Mouse (Mus musculus): ENCODE measurements at regions not wholly inside any gene's neighbourhood (a gene's known extent, or its start where the extent isn't known, plus 50 kb on each side); places are given as distances from the start of the nearest gene placed in this dataset.

GRCm38 (mm10) chr12:109539046-109539445, 61.1 kb downstream of the Rtl1 start:
- ATAC-seq (replicated peaks; ENCODE audit: poor library complexity, severe bottlenecking) = no peak

- no peak for ATAC-seq (replicated peaks; ENCODE audit: poor library complexity, severe bottlenecking)
These were observed 61.5 kb downstream of the Rtl1 start for GRCm38 (mm10) chr12:109538641-109539040.

DNA sequence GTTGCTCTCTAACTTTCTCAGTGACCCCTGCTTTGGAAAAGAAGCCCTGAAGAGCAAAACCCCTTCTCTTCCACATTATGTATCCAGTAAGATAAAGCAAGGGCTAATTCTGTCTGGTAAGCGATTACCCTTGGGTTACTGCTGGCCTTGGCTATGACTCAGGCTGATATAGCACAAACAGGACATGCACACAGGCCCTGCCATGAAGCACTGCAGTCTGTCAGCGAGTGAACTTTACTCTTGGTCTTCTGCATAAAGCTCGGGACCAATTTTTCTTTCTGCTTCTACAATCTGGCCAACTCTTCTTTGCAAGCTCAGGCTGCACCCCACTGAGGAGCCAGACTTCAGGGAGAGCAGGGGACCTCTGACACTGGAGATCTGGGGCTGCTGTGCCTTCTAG, 63.6 kb downstream of the Rtl1 start:
- ATAC-seq (replicated peaks; ENCODE audit: poor library complexity, severe bottlenecking) = no peak

DNA sequence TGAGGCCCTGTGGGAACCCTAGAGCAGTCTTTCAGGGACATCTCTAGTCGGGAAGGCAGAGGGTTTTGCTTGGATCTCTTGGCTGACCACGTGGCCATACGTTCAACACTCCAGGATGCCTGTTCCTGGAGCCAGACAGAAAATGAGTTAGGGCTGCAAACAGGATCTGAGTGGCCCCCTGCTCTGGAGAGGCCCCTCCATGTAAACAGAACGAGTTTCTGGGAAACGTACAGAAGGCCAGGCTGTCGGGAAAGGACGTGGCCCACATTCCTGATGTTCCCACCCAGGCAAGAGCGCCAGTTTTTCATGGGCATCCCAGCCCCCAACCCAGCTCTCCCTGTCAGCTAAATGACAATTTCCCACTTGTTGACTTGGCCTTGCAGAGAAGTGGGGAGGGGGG, 67.7 kb downstream of the Rtl1 start:
- ATAC-seq (replicated peaks; ENCODE audit: poor library complexity, severe bottlenecking) = no peak

GRCm38 (mm10) chr12:109531347-109532023, 68.6 kb downstream of the Rtl1 start:
- ATAC-seq (replicated peaks; ENCODE audit: poor library complexity, severe bottlenecking) = peak; percentile 52

- ATAC-seq (replicated peaks; ENCODE audit: poor library complexity, severe bottlenecking) = peak; percentile 60
These were observed 69.7 kb downstream of the Rtl1 start for GRCm38 (mm10) chr12:109530215-109531050.

GRCm38 (mm10) chr12:109529501-109529900, 70.6 kb downstream of the Rtl1 start:
- no peak for ATAC-seq (replicated peaks; ENCODE audit: poor library complexity, severe bottlenecking)

DNA sequence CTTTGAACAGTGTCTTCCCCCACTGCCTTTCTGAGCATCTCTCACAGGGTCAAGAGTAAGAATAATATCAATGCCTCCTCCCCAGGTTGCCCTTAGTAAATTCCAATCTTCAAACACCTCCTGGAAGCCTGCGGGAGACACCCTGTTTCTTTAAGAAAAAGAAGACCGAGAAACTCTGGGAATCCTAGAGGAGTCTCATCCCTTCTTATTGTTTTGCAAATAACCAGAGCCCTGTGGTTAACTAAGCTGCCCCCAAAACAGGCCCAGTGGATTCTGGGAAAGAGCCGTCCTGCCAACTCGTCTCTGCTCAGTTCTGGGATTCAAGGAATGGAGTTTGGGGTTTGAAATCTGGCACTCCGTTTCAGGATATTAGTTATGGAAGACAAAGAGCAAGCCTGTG, 71.2 kb downstream of the Rtl1 start:
- no peak for ATAC-seq (replicated peaks; ENCODE audit: poor library complexity, severe bottlenecking)

- ATAC-seq (replicated peaks; ENCODE audit: poor library complexity, severe bottlenecking) = no peak
These were observed 71.9 kb downstream of the Rtl1 start for GRCm38 (mm10) chr12:109528263-109528545.

DNA sequence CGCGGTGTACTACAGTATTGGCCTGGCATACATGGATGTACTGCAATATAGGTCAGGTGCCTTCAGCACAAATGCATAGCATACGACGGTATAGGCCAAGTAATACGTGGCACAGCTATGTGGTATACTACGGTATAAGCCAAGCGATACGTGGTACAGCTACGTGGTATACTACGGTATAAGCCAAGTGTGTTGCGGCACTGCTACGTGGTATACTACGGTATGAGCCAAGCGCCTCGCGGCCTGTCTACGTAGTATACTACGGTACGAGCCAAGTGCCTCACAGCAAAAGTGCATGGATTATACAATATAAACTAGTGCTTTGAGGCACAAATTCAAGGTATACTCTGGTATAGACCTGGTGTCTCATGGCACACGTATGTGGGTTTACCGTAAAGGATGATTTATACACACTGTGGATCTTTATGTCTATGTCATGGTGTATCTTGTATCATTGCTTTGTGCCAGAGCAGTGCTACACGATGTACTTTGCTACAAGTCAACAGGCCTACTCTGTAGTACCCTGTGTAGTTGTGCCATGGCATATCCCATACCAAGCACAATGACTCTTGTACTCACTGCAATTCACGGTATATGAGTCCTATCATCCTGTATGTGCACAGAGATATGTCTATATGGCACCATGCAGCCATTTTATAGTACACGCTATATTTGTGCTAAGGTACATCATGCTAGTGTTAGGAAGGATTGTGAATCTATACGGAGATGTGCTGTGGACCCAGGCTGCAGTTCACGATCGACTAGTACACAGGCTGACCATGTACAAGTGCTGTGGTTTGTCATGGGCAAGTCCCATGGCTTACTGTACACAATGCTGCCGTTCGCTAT, 72.5 kb downstream of the Rtl1 start:
- no peak for ATAC-seq (replicated peaks; ENCODE audit: poor library complexity, severe bottlenecking)

GRCm38 (mm10) chr12:109525613-109526012, 73.0 kb downstream of the Dlk1 start:
- peak; percentile 58 for ATAC-seq (replicated peaks; ENCODE audit: poor library complexity, severe bottlenecking)

GRCm38 (mm10) chr12:109521199-109521780, 68.7 kb downstream of the Dlk1 start:
- ATAC-seq (replicated peaks; ENCODE audit: poor library complexity, severe bottlenecking) = no peak

DNA sequence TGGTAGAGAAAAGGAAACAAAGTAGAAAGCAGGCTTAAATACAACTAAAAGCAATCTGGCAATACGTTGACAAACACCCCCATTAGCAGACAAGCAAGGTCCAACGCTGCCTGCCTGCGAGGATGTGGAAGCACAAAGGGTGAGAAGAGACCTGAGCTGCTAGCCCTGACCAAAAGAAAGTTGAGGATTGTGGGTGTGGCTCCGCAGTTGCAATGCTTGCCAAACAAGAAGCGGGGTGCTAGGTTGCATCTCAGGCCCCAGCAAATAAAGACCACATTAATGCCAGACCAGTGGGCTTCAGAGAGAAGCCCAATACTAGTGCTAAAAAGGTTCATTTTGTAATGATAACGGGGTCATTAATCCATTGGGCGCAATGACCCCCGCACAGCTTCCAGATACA, 67.8 kb downstream of the Dlk1 start:
- ATAC-seq (replicated peaks; ENCODE audit: poor library complexity, severe bottlenecking) = no peak

DNA sequence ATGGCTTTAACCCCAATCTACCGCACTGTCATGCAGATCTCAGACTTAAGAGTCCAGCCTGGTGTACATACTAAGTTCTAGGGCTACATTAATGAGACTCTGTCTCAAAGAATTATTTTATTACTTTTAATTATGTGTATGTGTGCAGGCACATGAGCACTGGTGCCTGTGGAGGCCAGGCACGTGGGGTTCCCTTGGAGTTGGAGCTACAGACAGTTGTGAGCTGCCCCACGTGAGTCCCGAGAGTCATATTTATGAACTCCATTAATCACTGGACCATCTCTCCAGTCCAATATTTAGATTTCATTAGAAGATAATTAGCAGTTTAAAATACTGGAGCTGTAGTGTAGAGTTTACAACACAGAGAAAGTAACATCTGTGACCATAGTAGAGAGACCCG, 67.2 kb downstream of the Dlk1 start:
- no peak for ATAC-seq (replicated peaks; ENCODE audit: poor library complexity, severe bottlenecking)

GRCm38 (mm10) chr12:109518413-109519021, 65.9 kb downstream of the Dlk1 start:
- ATAC-seq (replicated peaks; ENCODE audit: poor library complexity, severe bottlenecking) = no peak

DNA sequence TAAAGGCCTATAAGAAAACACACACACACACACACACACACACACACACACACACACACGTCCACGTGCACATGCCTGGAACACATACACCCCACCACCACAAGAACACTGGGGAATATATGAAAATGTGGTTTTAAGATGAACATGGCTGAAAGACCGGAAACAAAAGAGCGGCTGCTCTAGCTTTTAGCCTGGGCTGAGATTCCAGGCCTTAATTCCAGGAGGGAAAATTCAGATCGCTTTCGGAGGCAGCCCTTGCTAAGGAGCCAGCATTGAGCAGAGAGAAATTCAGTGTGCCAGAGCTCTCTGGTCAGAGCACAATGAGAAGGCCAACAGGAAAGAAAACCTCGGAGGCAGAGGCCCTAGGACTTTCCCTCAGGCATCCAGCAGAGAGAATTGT, 65.1 kb downstream of the Dlk1 start:
- ATAC-seq (replicated peaks; ENCODE audit: poor library complexity, severe bottlenecking) = no peak

GRCm38 (mm10) chr12:109516961-109517360, 64.3 kb downstream of the Dlk1 start:
- no peak for ATAC-seq (replicated peaks; ENCODE audit: poor library complexity, severe bottlenecking)

GRCm38 (mm10) chr12:109514292-109514818, 61.7 kb downstream of the Dlk1 start:
- ATAC-seq (replicated peaks; ENCODE audit: poor library complexity, severe bottlenecking) = no peak

All from granulocyte monocyte progenitor cell, adult 5-6 weeks (primary cell).